Mouse (Mus musculus): ENCODE measurements at regions not wholly inside any gene's neighbourhood (a gene's known extent, or its start where the extent isn't known, plus 50 kb on each side); places are given as distances from the start of the nearest gene placed in this dataset.

DNA sequence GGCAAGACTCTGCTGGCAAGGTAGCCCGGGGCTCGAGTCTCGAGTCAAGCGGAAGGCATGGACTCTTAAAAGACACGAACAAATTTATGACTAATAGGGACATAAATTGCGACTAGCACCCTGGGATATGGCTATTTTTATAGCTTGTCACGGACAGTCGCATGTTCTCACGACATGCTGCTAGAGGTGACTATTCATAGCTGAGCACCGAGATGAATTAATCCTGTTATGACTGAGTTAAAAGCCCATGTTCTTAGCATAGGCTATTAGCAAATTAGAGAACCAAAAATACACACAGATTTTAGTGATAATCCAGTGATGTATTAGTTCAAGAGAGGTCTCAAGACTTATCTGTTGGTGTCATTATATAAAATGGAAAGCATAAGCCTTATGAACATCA lies 539.2 kb downstream of the Gm19410 start:
- no peak for DNase-seq (ENCODE audit: low spot score in 2 of 2)

DNA sequence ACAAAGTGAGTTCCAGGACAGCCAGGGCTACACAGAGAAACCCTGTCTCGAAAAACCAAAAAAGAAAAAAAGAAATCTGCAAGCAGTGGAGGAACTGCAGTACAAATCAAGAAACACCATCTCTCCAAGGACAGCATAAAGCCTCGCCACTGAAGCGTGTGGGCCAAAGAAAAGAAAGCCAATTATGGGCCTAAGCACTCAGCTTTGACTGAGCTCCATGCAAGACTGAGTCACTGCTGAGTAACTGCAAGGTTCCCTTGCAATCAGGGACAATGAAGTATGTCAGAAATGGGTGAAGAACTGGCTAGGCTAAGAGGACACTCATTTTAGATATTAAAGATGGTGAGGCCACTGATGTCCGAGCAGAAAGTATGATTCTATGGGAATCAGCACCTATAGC lies 540.7 kb downstream of the Gm19410 start:
- no peak for DNase-seq (ENCODE audit: low spot score in 2 of 2)

DNA sequence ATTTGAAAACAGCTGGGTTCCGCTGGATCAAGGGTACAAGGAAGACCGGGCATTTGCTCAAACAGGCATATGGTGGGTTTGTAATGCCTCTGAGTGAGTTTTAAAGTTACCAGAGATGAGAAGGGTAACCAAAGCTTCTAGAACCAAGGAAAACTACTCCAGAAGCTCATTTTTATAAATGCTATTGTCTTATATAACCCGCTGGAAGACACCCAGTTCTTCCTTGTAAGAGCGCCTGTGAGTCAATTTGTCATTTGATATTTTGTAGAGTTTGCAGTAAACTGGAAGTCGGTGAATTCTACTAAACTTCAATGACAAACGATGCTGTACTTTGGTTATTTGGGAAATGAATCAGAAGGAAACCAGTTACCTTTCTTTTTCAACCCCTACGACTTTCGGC lies 541.9 kb downstream of the Gm19410 start:
- DNase-seq (ENCODE audit: low spot score in 2 of 2): no peak

GRCm38 (mm10) chr8:36308056-36308455 lies 542.5 kb downstream of the Gm19410 start:
- DNase-seq (ENCODE audit: low spot score in 2 of 2): no peak

DNA sequence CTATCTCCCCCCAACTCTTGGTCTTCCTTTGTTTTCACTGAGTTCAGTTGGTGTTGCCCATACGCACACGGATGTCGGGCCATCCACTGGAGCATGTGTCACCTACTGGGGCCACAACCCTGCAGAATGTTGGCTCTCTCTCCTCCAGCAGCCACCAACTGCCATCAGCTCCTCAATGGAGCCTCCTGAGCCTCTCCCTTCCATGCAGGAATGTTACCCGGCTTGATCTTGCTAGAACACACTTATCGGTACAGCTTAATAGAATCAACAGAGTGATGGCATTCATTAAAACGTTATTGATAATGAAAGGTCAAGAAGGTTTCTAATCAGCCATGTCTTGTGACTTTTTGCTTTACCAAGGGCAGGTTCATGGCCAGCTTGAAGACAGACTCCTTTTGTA lies 543.7 kb downstream of the Gm19410 start:
- no peak for DNase-seq (ENCODE audit: low spot score in 2 of 2)

DNA sequence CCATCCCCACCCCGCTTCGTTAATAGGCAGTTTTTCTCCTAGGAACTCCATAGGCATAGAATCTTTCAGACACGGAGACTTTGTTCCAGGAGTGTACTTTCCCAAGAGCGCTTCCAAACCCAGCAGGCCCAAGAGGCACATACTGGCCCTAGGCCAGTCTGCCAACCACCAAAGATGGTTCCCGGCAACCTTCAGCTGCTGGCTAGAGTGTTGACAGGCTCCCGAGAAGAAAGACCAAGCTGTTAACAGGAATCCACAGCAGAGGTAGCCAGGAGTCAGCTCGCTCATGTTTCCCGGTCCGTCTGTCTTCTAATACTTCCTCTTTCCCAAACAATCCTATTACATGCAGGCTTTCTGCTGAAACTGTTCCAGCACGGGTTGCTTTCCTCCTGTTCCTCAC lies 544.4 kb downstream of the Gm19410 start:
- peak; percentile 36 to 61 for DNase-seq (ENCODE audit: low spot score in 2 of 2)

DNA sequence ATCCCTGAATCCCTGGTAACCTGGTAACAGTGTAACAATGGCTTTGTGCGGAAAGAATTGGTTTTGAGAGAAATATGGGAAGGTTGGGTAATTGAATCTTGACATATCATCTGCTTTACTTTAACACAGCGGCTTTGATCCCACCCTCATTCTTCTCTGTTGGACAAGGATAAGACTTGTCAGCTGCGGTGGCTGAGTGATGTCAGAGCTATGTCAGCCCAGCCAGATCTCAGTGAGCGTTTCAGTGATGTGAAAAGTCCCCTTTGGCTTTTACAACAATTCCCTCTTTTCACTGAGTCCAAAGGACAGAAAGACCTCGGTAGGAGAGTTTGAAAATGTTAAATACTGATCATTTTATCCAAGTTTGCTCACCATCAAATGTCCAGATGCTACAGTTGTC lies 546.1 kb downstream of the Gm19410 start:
- DNase-seq (ENCODE audit: low spot score in 2 of 2): no peak

GRCm38 (mm10) chr8:36312963-36313362 lies 547.4 kb downstream of the Gm19410 start:
- DNase-seq (ENCODE audit: low spot score in 2 of 2): no peak

DNA sequence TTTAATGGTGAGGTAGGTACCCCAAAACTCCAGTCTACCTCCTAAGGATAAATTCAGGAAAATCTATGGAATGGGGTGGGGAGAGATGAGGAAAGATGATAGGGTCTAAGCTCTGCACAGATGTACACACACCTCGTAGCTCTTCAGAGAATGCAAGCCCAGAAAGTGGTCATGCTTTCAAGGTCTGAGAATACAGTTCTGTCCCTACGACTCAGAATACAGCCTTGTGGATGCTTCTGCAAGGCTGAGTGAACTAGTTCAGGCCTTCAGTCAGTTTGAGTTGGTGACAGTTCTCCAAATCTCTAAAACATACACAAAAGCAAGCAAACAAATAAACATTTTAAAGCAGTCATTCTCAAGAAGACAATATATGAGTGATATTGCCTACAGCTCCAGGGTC lies 552.8 kb downstream of the Gm19410 start:
- DNase-seq (ENCODE audit: low spot score in 2 of 2): no peak

GRCm38 (mm10) chr8:36318884-36319283 lies 553.3 kb downstream of the Gm19410 start:
- DNase-seq (ENCODE audit: low spot score in 2 of 2): no peak

DNA sequence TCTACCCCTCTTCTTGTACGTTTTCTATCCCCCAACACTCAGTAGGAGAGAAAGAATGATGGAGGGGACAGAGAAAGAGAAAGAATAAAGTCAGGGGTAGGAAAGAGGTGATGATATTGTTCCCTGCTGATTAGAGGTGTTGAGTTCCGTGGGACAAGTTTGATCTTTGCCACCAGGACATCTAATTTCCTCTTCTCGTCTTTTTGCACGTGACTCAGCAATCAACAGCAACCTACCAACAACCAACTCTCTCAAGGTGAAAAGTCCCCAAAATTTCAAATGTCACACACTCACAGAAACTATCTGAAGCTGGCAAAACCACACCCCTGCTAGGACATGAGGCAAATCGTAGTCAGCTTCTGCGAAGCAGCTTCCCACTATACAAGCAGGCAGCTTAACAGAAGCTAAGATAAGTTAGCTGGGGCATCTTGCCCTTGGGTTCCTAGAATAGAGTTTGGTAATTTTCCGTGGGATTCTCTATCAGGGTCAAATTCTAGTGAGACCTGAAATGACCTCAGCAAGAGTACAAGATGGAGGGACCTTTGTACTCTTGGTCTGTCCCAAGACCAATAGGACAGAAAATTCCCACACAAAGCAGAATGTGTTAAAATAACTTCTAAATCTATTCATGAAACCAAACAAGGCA lies 553.8 kb downstream of the Gm19410 start:
- no peak for DNase-seq (ENCODE audit: low spot score in 2 of 2)

- DNase-seq (ENCODE audit: low spot score in 2 of 2): no peak
Measured at GRCm38 (mm10) chr8:36322125-36322524, 556.5 kb downstream of the Gm19410 start.

DNA sequence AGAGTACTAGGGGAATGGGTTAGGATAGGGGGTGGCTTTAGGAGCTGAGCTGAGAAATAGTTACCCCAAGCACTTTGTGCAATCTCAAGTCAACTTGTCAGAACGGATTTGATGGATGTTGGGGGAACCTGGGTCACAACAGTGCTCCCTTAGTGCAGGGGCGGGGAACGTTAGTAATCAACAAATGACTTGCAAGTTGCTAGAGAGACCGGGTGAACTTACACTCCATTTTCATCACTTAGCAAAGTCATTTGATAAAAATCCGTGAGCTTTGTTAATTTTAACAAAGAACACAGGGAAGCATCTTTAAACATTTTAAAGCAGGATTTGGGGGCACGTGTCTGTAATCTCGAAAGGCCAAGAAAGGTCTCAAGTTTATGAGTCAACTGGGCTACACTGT lies 557.0 kb downstream of the Gm19410 start:
- no peak for DNase-seq (ENCODE audit: low spot score in 2 of 2)

DNA sequence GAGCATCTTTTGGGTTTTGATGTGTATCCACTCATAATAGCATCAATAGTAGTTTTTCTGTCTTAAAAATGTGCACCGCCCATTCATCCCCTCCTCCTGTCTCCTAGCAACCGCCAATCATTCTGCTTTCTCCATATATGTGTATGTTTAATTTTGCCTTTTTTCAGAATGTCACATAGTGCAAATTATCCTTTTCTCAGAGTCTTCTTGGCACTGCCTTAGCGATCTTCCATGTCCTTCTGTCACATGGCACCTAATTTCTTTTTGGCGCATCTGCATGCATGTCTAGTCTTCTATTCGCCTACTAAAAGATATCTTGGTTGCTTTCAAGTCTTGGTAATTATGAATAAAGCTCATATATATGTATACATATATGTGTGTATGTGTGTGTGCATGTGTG lies 573.0 kb downstream of the Gm19410 start:
- no peak for DNase-seq (ENCODE audit: low spot score in 2 of 2)

GRCm38 (mm10) chr8:36339449-36339848 lies 573.9 kb downstream of the Gm19410 start:
- DNase-seq (ENCODE audit: low spot score in 2 of 2): no peak

GRCm38 (mm10) chr8:36340454-36340853 lies 574.9 kb downstream of the Gm19410 start:
- DNase-seq (ENCODE audit: low spot score in 2 of 2): no peak

- no peak for DNase-seq (ENCODE audit: low spot score in 2 of 2)
Measured at GRCm38 (mm10) chr8:36341965-36342364, 576.4 kb downstream of the Gm19410 start.

GRCm38 (mm10) chr8:36342650-36343049 lies 577.1 kb downstream of the Gm19410 start:
- DNase-seq (ENCODE audit: low spot score in 2 of 2): no peak

- peak; percentile 56 to 84 for DNase-seq (ENCODE audit: low spot score in 2 of 2)
Measured at GRCm38 (mm10) chr8:36346682-36347324, 581.2 kb downstream of the Gm19410 start.

DNA sequence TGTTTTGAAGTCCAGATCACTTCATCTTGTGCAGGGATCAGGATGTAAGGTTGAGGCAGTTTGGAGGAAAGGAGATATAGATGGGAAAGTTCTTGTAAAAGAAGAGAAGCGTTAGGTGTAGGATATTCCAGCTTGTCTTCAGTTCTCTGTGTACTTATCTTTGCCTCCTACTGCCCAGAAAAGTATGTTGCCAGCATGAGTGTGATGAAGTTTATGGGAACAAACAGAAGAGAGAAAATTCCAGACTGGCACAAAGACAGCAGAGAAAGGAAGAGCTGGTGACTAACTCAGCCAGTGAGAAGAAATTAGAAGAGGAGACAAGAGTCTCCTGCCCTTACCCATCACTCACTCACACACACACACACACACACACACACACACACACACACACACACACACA lies 582.5 kb downstream of the Gm19410 start:
- DNase-seq (ENCODE audit: low spot score in 2 of 2): no peak

GRCm38 (mm10) chr8:36354926-36355325 lies 589.3 kb downstream of the Gm19410 start:
- peak in 1 of 2 experiments; percentile 6 for DNase-seq (ENCODE audit: low spot score in 2 of 2)

DNA sequence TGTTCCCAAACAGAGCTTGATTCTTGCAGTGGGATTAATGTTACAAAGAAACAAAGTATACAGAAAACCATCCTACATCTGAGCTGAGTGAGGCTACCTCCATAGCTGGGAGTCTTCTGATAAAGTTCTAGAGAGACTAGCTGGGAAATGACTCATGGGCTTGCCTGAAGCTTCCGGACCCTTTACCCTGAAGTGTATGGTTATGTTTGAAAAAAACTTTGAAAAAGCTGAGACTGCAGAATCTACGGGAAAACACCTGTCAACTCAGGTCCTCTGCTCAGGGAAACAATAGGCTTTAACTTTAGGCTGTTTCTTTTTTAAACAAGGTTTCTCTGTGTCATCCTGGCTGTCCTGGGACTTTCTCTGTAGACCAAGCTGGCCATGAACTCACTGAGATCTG lies 593.4 kb downstream of the Gm19410 start:
- DNase-seq (ENCODE audit: low spot score in 2 of 2): no peak

GRCm38 (mm10) chr8:36361255-36361654 lies 595.7 kb downstream of the Gm19410 start:
- DNase-seq (ENCODE audit: low spot score in 2 of 2): peak; percentile 21 to 58

DNA sequence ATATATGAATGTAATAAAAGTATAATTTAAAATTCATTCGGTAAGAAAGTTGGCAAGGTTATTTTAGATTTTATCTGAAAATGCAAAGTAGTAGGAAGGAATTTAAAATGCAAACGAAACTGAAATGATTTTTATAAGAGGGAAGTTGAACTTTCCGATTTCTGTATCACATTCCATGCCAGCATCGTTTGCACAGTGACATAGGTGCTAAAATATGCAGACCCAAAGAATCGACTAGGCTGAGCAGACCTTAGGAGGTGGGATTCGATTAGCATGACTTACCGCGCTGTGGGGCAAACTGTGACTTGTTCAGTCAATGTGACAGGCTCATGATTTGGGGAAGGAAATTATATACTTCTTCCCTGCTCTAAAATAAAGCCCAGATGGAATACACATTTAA lies 596.2 kb downstream of the Gm19410 start:
- no peak for DNase-seq (ENCODE audit: low spot score in 2 of 2)
